Mouse (Mus musculus): ENCODE results near the gene Gchfr.
A peak's percentile ranks its signal among the peaks of the same experiment; 100 is the strongest.

Gchfr gene

GRCm38 (mm10) chr2:119166901-119167865 lies at the start of gene Gchfr:
Gchfr (plus strand) TSS chr2:119167773.
- peak; percentile 64 for DNase-seq (ENCODE audit: low read depth, low spot score)

- no peak for DNase-seq (ENCODE audit: low read depth, low spot score)
These were observed 31.2 kb upstream of the Gchfr start for GRCm38 (mm10) chr2:119136346-119136898.

- DNase-seq (ENCODE audit: low read depth, low spot score) = peak; percentile 81
These were observed 22.4 kb upstream of the Gchfr start for GRCm38 (mm10) chr2:119145199-119145598.

GRCm38 (mm10) chr2:119146435-119146834 lies 21.1 kb upstream of the Gchfr start:
- no peak for DNase-seq (ENCODE audit: low read depth, low spot score)

GRCm38 (mm10) chr2:119147160-119147678 lies 20.4 kb upstream of the Gchfr start:
- no peak for DNase-seq (ENCODE audit: low read depth, low spot score)

GRCm38 (mm10) chr2:119147775-119148174 lies 19.8 kb upstream of the Gchfr start:
- DNase-seq (ENCODE audit: low read depth, low spot score) = no peak

- no peak for DNase-seq (ENCODE audit: low read depth, low spot score)
These were observed 15.3 kb upstream of the Gchfr start for GRCm38 (mm10) chr2:119152255-119152654.

- no peak for DNase-seq (ENCODE audit: low read depth, low spot score)
These were observed 12.9 kb upstream of the Gchfr start for GRCm38 (mm10) chr2:119154683-119155082.

- no peak for DNase-seq (ENCODE audit: low read depth, low spot score)
These were observed 12.2 kb upstream of the Gchfr start for GRCm38 (mm10) chr2:119155388-119155787.

- DNase-seq (ENCODE audit: low read depth, low spot score) = no peak
These were observed 11.4 kb upstream of the Gchfr start for GRCm38 (mm10) chr2:119156081-119156680.

GRCm38 (mm10) chr2:119156681-119157572 lies 10.6 kb upstream of the Gchfr start, which contains the start of gene Rmdn3:
Rmdn3 (minus strand) TSS chr2:119157034.
- DNase-seq (ENCODE audit: low read depth, low spot score) = peak; percentile 97

GRCm38 (mm10) chr2:119157836-119158235 lies 9.7 kb upstream of the Gchfr start:
- no peak for DNase-seq (ENCODE audit: low read depth, low spot score)

GRCm38 (mm10) chr2:119161247-119161646 lies 6.3 kb upstream of the Gchfr start:
- no peak for DNase-seq (ENCODE audit: low read depth, low spot score)

GRCm38 (mm10) chr2:119163135-119163534 lies 4.4 kb upstream of the Gchfr start:
- no peak for DNase-seq (ENCODE audit: low read depth, low spot score)

- DNase-seq (ENCODE audit: low read depth, low spot score) = no peak
These were observed 3.6 kb upstream of the Gchfr start for GRCm38 (mm10) chr2:119163999-119164398.

- DNase-seq (ENCODE audit: low read depth, low spot score) = peak; percentile 60
These were observed 2.2 kb upstream of the Gchfr start for GRCm38 (mm10) chr2:119165401-119165800.

GRCm38 (mm10) chr2:119167866-119168256 lies 288 bp downstream of the Gchfr start:
- peak; percentile 46 for DNase-seq (ENCODE audit: low read depth, low spot score)

- DNase-seq (ENCODE audit: low read depth, low spot score) = no peak
These were observed 2.7 kb downstream of the Gchfr start for GRCm38 (mm10) chr2:119170282-119170681.

- no peak for DNase-seq (ENCODE audit: low read depth, low spot score)
These were observed 4.0 kb downstream of the Gchfr start for GRCm38 (mm10) chr2:119171574-119171973.

- DNase-seq (ENCODE audit: low read depth, low spot score) = no peak
These were observed 4.9 kb downstream of the Gchfr start for GRCm38 (mm10) chr2:119172446-119172845.
